22 mouse cellular contexts compared by ENCODE assay signal in the genomic region with DNA sequence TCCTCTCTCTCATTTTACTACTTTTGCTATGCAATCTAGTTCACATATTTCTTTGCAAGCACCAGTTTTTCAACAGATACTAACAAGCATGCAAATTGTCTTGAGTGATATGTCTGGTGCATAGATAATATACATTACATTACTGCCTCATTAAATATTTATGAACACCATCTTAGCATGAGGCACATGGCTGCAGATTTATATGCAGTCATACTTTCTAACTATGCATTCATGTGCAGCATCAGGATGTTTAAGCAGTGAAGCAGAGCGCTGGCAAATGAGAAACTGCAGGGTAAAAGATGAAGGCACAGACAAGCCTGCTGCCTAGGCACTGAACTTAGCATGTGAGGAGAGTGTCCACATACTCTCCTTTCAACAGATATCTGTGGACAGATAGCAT.
DNase-seq lines count a peak whose midpoint lies in the region; ATAC-seq lines count a peak whose summit lies in the region.
"Had no signal": no experiment of that assay in that cellular context is flagged by ENCODE, and none has a peak within 500 bp of the region (broad histone marks: within the 10 kb centered on the region; RNA-seq: fewer than 3 reads in every experiment).

No protein-coding gene starts in this region.

- H3K27ac ChIP-seq in midbrain, embryonic 11.5 days (ENCODE audit: low read depth, low read length): no peak overlapping the region
- no peak overlapping the region for H3K27ac ChIP-seq in midbrain, embryonic 15.5 days
- H3K27ac ChIP-seq in forebrain, embryonic 16.5 days (ENCODE audit: low read length): no peak overlapping the region
- H3K27ac ChIP-seq in hindbrain, embryonic 14.5 days: no peak overlapping the region
- peak overlapping the region; percentile 2; the same call in 1 of the 2 replicates for H3K27ac ChIP-seq in neural tube, embryonic 13.5 days (replicated peaks)
- H3K27ac ChIP-seq: kidney, embryonic 15.5 days; macrophage; stomach, embryonic 15.5 days had no signal

- WGBS in midbrain, embryonic 11.5 days: 83% methylated on average over 1 of the region's 1 CpGs
- 59% methylated on average over 1 of the region's 1 CpGs for WGBS in midbrain, embryonic 15.5 days
- WGBS in forebrain, embryonic 16.5 days: 57% methylated on average over 1 of the region's 1 CpGs
- 62% methylated on average over 1 of the region's 1 CpGs for WGBS in hindbrain, embryonic 14.5 days
- 51% methylated on average over 1 of the region's 1 CpGs for WGBS in neural tube, embryonic 13.5 days

- H3K4me3 ChIP-seq in midbrain, embryonic 11.5 days (ENCODE audit: low read depth, low read length): no peak overlapping the region
- no peak overlapping the region for H3K4me3 ChIP-seq in midbrain, embryonic 15.5 days
- no peak overlapping the region for H3K4me3 ChIP-seq in forebrain, embryonic 16.5 days (replicated peaks; ENCODE audit: low read length)
- no peak overlapping the region for H3K4me3 ChIP-seq in hindbrain, embryonic 14.5 days (replicated peaks; ENCODE audit: low read length)
- H3K4me3 ChIP-seq in neural tube, embryonic 13.5 days: no peak overlapping the region
- H3K4me3 ChIP-seq: heart, embryonic 12.5 days; kidney, embryonic 15.5 days; stomach, embryonic 15.5 days had no signal

- H3K36me3 ChIP-seq in midbrain, embryonic 11.5 days (ENCODE audit: control insufficient read depth, insufficient read depth, low read length): no peaks in the 10 kb centered on the region
- no peaks in the 10 kb centered on the region for H3K36me3 ChIP-seq in midbrain, embryonic 15.5 days (replicated peaks)
- H3K36me3 ChIP-seq in forebrain, embryonic 16.5 days (ENCODE audit: control insufficient read depth, insufficient read depth): no peaks in the 10 kb centered on the region
- no peaks in the 10 kb centered on the region for H3K36me3 ChIP-seq in hindbrain, embryonic 14.5 days (replicated peaks; ENCODE audit: control insufficient read depth, insufficient read depth)
- no peaks in the 10 kb centered on the region for H3K36me3 ChIP-seq in neural tube, embryonic 13.5 days
- H3K36me3 ChIP-seq: heart, embryonic 12.5 days; kidney, embryonic 15.5 days; stomach, embryonic 15.5 days had no signal

- no peaks in the 10 kb centered on the region for H3K27me3 ChIP-seq in midbrain, embryonic 11.5 days (ENCODE audit: control insufficient read depth, insufficient read depth, low read length)
- H3K27me3 ChIP-seq in midbrain, embryonic 15.5 days (replicated peaks): no peaks in the 10 kb centered on the region
- no peaks in the 10 kb centered on the region for H3K27me3 ChIP-seq in forebrain, embryonic 16.5 days (replicated peaks; ENCODE audit: control insufficient read depth, insufficient read depth, low read length)
- no peaks in the 10 kb centered on the region for H3K27me3 ChIP-seq in hindbrain, embryonic 14.5 days (ENCODE audit: control insufficient read depth, insufficient read depth, low read length)
- no peaks in the 10 kb centered on the region for H3K27me3 ChIP-seq in neural tube, embryonic 13.5 days
- H3K27me3 ChIP-seq: heart, embryonic 12.5 days; kidney, embryonic 15.5 days; stomach, embryonic 15.5 days had no signal

- DNase-seq in midbrain, embryonic 11.5 days (ENCODE audit: low spot score, missing footprints): no peak
- DNase-seq in hindbrain, embryonic 14.5 days (ENCODE audit: low spot score): no peak
- no peak for DNase-seq in urinary bladder, postnatal 14 days (ENCODE audit: low spot score)
- DNase-seq: adrenal gland, postnatal 10 days; cerebellum, adult 8-10 months; gastrocnemius, postnatal 14 days; heart, adult 11 months; heart, postnatal 10 days; kidney, adult 11 months; kidney, postnatal 36 days; layer of hippocampus, postnatal 36 days; thymus, postnatal 4 days had no signal

- peak; percentile 40; the same call in 1 of the 2 replicates for ATAC-seq in midbrain, embryonic 11.5 days (ENCODE audit: low FRiP score)
- ATAC-seq in midbrain, embryonic 15.5 days (replicated peaks): no peak; the same call in 1 of the 2 replicates
- peak; percentile 85 for ATAC-seq in forebrain, embryonic 16.5 days
- ATAC-seq in hindbrain, embryonic 14.5 days (ENCODE audit: low FRiP score): peak; percentile 68; the same call in 1 of the 2 replicates
- ATAC-seq in neural tube, embryonic 13.5 days (ENCODE audit: low read depth): peak; percentile 73
- ATAC-seq in CD4-positive, CD25-positive, alpha-beta regulatory T cell, adult 4 months: no peak
- ATAC-seq: activated CD4-positive, CD25-positive, alpha-beta regulatory T cell, adult 4 months; lung, postnatal 0 days had no signal

- H3K9ac ChIP-seq in midbrain, embryonic 11.5 days (ENCODE audit: low read length): no peak overlapping the region
- H3K9ac ChIP-seq in midbrain, embryonic 15.5 days: no peak overlapping the region
- H3K9ac ChIP-seq in forebrain, embryonic 16.5 days (replicated peaks; ENCODE audit: low read depth, low read length): no peak overlapping the region
- no peak overlapping the region for H3K9ac ChIP-seq in hindbrain, embryonic 14.5 days
- H3K9ac ChIP-seq in neural tube, embryonic 13.5 days: no peak overlapping the region
- H3K9ac ChIP-seq: heart, embryonic 12.5 days; kidney, embryonic 15.5 days; stomach, embryonic 15.5 days had no signal

- H3K4me2 ChIP-seq in midbrain, embryonic 11.5 days: no peak overlapping the region
- no peak overlapping the region for H3K4me2 ChIP-seq in midbrain, embryonic 15.5 days
- H3K4me2 ChIP-seq in forebrain, embryonic 16.5 days (ENCODE audit: low read length): no peak overlapping the region
- H3K4me2 ChIP-seq in hindbrain, embryonic 14.5 days (replicated peaks): no peak overlapping the region
- no peak overlapping the region for H3K4me2 ChIP-seq in neural tube, embryonic 13.5 days
- H3K4me2 ChIP-seq: heart, embryonic 12.5 days; kidney, embryonic 15.5 days; stomach, embryonic 15.5 days had no signal

- H3K4me1 ChIP-seq in midbrain, embryonic 11.5 days (ENCODE audit: control insufficient read depth, insufficient read depth, low read length): no peaks in the 10 kb centered on the region
- H3K4me1 ChIP-seq in midbrain, embryonic 15.5 days: no peaks in the 10 kb centered on the region
- no peaks in the 10 kb centered on the region for H3K4me1 ChIP-seq in forebrain, embryonic 16.5 days (replicated peaks; ENCODE audit: control insufficient read depth, insufficient read depth, low read length)
- no peaks in the 10 kb centered on the region for H3K4me1 ChIP-seq in hindbrain, embryonic 14.5 days (replicated peaks; ENCODE audit: control insufficient read depth, insufficient read depth, low read length)
- peaks cover 15% of the 10 kb centered on the region; the same call in 1 of the 2 replicates for H3K4me1 ChIP-seq in neural tube, embryonic 13.5 days (replicated peaks)
- H3K4me1 ChIP-seq: heart, embryonic 12.5 days; kidney, embryonic 15.5 days; stomach, embryonic 15.5 days had no signal

- H3K9me3 ChIP-seq in midbrain, embryonic 11.5 days (ENCODE audit: control insufficient read depth, low read length): no peaks in the 10 kb centered on the region
- H3K9me3 ChIP-seq in midbrain, embryonic 15.5 days: no peaks in the 10 kb centered on the region
- no peaks in the 10 kb centered on the region for H3K9me3 ChIP-seq in forebrain, embryonic 16.5 days (ENCODE audit: control insufficient read depth, low read length)
- H3K9me3 ChIP-seq in hindbrain, embryonic 14.5 days (ENCODE audit: control insufficient read depth, low read length): no peaks in the 10 kb centered on the region
- no peaks in the 10 kb centered on the region for H3K9me3 ChIP-seq in neural tube, embryonic 13.5 days
- H3K9me3 ChIP-seq: heart, embryonic 12.5 days; kidney, embryonic 15.5 days; stomach, embryonic 15.5 days had no signal

Comparison
In these comparisons a context has a peak if more than half of its experiments do, and no peak if none do; other contexts are left out.
1. ATAC-seq: peak in midbrain, embryonic 11.5 days (single experiment), forebrain, embryonic 16.5 days (single experiment), hindbrain, embryonic 14.5 days (single experiment) and neural tube, embryonic 13.5 days (single experiment); none in midbrain, embryonic 15.5 days (single experiment) and CD4-positive, CD25-positive, alpha-beta regulatory T cell, adult 4 months (single experiment).